Mouse (Mus musculus): ENCODE data around the gene Tigit.

The Tigit gene

DNA sequence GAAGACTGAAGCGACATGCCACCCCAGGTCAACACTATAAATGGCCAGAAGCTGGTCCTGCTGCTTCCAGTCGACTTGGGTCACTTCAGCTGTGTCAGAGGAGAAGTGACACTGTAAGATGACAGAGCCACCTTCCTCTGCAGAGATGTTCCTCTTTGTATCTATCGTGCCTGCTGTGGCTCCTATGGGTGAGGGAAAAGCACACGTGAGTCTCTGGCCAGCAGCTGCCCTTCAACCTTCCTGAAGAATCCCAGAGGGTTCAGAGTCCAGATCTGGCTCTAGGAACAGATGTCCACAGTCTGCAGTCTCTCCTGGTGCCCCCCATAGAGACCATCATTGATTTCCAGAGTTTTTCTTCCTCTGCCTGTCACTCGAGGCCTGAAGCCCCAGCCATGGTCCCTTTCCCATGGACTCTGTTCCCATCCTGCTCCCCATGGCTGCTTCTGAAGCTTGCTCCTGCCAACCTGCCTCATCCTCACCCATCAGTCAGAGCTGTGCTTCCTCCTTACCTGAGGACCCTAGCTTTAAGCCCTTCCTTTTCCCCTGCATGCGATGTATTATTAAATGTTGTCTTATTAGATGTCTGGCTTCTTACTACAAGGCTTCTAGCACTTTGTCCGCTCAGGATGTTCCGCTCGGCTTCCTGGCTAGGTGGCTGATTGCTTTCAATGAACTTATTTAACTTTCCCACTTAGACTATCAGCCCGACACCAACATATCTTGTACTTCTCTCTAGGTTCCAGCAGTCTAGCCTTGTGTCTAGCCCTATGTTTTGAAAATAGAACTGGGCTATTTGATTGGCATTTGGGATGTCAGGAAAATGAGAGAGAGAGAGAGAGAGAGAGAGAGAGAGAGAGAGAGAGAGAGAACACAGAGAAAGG lies 1.6 kb downstream of the Tigit start:
- DNase-seq: no peak

DNA sequence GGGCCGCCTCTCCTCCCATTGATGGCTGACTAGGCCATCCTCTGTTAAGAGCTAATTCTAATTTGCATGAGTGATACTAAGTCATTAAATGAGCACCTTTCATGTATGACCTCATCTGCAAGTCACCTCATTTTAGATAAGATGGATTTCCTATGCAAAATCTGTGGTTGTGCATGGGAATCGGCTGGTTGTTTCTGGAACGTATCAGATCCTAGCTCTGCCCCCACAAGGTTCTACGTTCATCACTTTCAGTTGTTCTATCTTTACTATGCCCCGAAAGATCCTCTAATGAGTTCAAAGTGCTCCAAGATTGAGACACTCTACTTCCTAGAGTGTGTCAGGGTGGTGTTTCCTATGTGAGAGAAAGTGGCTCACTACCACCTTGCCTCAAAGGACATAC lies 2.4 kb downstream of the Tigit start:
- DNase-seq: no peak

DNA sequence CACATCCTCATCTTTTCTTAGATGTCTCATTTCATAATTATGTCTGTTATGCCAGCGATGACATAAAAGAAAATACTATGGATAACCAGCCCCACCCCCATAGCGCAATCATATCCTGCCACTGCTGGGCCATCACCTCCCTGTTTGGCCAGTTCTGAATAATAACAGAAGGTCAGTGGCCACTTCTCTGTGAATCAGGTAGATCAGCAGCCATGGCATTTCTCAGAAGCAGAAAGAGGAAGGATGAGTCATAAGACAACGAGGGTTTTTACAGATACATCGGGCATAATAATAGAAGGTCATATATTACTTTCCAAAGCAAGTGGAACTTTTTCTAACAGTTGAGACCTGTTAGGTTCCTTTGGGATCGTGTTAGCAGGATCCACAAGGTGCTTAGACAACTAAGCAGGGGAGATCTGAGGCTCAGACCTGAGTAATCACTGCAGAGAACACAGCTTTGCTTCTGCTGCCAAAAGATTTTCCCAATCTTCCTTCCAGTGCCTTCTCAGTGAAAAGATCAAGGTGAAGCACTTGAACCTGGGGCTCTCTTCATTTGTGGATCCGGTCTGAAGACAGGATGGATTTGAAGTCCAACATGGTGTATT lies 8.7 kb downstream of the Tigit start:
- DNase-seq: no peak

DNA sequence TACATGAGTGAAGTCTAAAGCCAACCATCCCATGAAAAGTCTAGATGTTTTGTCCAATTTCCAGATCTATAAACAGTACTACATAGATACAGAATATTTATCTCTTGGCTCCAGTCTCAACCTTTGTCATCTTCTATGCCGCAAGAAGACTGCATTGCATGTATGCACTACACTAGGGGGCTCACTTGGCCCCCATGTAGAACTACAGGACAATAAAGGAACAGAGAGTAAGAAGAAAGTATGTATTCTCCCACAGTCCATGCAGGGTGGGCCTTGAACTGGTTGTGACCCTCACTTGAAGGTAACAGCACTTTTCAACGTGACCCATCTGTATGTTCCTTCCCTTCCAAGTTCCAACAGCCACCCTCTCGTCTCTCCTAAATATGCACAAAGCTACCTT lies 9.7 kb downstream of the Tigit start:
- DNase-seq: no peak

DNA sequence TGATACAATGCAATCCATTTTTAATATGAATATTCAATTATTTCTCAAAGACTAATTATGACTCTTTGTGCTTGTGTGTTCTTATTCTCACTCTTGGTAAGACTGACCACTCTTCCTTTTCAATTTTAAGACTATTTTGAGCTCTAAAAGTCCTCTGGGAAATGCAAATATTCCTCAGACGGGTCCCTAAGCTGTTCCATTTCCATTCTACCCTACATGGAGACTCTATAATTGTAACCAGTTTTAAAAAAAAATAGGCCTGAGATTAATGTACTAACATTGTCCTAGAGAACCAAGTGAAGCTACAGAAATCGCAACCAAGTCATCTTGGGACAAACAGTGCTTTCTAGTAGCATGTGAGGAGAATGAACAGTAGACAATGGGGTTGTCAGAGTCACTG lies 10.7 kb downstream of the Tigit start:
- DNase-seq: no peak

DNA sequence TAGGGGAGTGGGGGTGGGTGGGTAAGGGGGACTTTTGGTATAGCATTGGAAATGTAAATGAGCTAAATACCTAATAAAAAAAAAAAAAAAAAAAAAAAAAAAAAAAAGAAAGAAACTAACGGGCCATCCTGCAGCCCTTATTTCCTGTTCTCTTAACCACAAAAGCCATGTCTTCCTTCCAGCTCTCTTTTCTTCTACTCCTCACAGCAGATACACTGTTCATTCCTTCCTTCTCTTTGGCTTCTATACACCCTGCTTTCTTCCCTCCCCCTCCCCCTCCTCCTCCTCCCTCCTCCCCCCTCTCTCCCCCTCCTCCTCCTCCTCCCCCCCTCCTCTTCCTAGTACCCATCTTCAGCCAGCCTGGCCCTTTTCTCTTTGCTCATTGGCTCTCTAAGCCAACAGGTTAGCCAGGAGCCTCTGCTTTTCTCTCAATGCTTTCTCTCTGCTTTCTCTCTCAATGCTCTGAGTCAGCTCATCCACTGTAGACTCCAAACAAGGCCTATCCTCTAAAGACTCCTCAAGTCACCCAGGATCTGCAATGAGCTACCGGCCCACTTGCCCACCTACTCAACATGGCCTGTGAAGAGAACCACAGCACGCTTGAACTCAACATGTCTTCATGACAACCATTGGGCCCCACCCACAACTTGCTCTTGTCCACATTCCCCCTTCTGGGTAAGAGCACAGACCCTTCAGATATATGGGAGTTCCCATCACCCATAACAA lies 13.4 kb downstream of the Tigit start:
- no peak for DNase-seq

DNA sequence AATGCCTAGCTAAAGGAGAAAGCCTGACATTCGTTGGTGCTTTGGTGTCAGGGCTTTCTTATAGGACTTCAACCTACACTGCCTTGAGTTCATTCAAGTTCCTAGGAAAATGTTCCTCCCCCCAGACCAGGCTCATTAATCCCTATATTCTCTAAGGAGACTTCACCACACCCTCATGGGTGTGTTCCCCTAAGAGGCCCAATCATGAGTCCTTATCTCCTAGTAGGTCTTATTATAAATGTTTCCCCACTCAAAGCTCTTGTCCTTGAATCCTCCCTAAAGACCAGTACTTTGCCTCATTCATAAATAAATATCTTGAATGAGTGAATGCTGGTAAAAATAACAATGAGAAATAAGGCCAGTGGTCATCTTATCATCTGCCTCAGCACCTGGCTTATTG lies 16.3 kb downstream of the Tigit start:
- no peak for DNase-seq

DNA sequence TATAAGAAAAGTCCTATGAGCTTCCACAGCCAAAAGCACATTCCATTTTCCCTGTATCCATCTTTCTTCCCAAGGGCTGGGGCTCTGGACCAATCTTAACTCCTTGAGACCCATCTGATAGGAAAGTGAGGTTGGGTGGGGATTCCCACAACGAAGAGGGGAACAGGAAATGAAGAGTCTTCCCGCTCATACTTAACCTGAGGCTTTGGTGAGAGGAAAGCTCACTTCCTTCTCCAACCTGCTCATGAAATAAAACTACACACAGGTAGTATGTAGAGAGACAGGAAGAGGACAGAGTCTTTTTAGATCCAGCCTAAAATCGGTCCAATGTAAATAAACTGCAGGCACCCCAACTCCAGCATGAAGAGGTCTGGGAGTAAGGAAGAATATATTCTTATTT lies 17.0 kb downstream of the Tigit start:
- no peak for DNase-seq

DNA sequence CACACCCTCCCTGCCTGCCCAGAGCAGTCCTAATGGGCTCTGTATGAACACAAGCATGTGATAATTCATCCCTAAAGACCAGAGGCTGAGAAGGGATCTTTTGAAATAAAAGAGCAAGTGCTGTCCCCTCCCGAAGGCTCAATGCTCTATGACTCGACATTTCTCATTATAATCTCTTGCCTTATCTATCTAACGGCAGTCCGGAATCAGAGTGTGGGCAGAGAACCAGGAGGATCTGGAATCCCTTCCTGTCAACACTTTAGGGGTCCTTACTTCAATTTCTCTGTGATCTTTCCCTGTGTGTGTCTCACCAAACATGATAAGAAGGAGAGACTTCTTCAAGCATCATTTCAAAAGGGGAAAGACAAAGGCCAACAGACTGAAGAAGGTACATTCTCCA lies 18.1 kb downstream of the Tigit start:
- no peak for DNase-seq

DNA sequence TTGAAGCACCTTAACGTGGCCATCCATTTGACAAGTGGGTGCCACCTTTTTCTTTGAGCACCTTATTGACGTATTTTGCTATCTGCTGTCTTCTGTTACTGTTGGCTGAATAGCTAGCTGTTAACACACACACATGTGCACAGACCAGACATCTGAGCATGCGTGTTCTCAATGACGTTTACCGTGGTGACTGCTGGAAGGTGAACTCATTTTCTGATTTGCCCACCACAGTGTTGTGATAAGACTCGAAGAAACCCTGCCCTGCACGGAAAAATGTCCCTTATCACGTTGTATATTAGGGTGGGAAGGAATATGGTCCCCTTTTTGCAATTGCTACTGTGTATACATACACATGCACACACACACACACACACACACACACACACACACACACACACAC lies 22.7 kb downstream of the Tigit start:
- no peak for DNase-seq

DNA sequence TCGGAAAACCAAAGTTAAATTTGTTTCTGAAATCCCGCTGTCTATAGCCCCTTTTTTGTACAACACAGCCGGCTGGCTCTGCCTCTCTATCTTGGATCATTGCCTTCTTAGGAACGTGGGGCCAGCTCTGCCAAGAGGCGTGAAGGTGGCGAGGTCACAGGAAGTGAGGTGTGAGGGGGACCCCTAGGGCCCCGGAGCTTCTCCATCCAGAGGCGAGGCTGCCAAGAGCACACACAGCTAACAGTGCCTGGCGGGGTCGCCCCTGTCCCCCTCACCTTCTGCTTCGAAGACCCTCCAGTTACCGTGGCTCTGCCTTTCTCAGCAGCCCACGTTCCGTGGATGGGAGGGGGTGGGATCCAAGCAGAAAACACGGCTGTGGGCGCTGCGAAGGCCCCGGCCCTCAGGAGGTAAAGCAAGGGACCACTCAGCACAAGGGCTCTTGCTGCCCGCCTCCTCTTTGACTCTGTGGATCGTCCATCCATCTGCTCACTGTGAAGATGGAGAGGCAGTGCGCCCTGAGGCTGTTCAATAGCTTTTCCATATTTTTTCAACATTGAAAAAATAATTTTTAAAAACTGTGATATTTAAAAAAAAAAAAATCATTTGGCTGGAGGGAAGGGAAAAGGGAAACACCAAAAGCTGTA lies 25.4 kb downstream of the Tigit start:
- DNase-seq: no peak

DNA sequence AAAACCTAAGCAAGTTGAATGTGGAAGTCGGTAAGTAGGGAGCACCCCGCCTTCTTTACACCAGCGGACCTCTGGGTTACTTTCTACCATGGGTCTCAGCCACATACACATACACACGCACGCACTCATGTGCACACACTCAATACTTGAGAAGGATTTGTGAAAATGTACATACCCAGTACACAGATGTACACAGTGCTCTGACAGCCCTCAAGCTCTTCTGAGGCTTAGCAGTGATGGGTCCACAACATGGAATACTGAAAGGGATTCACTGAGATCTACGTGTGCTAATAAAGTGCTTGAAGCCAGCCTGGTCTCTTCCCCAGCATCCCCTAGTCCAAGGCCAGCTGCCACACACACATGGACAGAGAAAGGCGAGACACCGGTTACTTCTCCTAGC lies 26.7 kb downstream of the Tigit start:
- DNase-seq: no peak

DNA sequence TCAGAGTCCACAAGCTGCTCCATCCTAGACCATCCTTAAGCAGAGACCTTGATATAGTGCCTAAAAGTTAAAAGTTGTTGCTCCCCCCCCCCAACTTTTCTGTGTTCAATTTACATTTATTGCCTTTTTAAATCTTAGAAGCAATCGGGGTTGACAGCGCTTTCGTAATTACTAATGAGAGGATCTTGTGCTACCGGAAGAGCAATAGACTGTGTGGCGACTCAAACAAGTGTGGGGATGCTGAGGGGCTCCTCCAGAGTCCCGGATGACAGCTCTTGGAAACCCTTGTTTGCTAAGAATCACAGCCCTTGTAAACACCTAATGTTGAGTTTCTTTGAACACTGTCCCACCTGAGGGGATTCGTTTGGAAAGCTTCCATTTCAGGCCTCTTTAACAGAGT lies 29.9 kb downstream of the Tigit start:
- DNase-seq: no peak

DNA sequence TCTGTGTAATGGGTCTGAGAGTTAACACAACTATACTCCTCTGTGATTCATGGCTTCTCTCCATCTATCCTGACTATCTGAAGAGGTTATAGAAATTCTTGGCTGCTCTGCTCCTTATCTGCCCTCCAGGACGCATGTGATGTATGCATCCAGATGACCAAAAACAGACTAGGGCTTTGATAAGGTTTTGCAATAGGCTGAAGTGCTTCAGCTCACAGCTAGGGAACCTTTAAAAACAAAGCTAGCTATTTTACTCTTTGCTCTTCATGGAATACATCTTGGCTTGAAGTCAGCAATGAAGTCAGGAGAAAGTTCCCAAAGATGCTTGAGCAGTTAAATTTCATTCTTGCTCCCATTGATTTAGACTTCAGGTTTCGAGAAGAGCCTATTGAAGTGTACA lies 32.2 kb downstream of the Tigit start:
- DNase-seq: no peak

DNA sequence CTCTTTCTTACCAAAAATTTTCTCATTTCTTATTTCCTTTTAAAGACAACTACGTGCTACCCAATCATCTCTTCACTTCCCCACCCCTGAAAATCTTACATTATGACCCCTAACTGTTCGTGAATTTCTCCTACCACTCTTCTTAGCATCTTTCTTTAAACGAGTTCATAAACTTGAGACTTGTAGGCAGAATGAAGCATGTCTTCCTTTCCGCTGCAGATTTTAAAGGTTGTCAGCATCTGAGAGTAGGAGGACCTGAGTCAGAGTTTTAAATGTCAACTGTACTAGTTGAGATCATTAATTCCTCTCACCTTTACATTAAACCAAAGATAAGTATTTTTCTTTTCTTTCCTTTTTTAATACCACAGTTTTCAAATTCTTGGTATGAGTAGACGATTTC lies 35.3 kb downstream of the Tigit start:
- DNase-seq: no peak

DNA sequence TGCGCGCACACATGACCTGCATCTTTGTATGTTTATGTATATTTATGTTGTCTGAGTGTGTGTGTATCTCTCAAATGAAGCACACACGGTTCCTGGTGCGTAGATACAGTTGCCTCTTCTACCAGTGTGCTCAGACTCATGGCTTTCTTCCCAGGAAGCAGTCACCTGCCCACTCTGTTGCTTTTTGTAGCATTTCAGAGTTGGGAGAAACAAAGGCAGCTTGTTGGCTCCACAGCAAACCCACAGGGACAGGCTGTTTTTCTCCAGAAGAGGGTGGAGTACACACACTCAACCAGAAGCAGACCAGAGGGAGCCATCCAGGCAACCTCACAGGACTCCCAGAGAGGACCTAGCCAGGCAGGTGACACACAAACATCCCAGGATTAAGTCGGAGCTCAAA lies 38.0 kb downstream of the Tigit start:
- DNase-seq: no peak

DNA sequence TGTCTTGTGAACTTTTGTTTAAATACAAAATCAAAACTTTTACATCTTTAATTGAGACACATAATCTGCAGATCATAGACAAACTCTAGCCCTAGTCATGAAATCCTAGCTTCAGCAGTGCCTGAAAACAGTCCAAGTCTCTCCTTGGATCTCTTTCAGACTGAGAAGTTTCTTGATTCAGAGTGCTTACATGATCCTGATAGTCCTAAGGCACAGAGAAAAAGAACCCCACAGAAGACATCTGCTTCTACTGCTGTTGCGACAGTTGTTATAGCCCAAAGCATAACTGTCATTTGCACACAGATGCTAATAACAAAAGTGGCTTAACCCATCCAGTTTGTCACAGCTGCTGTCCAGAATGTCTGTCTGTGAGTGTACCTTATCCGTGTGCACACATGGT lies 38.7 kb downstream of the Tigit start:
- DNase-seq: no peak

DNA sequence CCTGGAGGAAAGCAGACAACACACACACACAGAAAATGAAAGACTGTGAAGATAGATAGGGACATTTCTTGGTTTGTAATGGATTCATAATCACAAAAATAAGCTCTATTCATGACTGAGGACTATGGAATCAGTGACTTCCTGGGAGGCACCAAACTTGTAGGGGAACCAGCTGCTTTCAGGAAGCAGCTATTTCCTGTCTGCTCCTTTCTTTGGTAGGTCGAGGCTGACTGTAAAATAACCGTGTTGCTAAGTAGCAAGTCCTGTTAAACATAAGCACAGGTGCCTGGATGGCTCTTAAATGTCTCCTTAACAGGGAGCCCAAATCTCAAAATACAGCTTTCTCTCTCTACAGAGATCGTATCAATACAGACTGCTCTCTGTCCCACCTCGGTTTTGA lies 39.1 kb downstream of the Tigit start:
- DNase-seq: no peak

DNA sequence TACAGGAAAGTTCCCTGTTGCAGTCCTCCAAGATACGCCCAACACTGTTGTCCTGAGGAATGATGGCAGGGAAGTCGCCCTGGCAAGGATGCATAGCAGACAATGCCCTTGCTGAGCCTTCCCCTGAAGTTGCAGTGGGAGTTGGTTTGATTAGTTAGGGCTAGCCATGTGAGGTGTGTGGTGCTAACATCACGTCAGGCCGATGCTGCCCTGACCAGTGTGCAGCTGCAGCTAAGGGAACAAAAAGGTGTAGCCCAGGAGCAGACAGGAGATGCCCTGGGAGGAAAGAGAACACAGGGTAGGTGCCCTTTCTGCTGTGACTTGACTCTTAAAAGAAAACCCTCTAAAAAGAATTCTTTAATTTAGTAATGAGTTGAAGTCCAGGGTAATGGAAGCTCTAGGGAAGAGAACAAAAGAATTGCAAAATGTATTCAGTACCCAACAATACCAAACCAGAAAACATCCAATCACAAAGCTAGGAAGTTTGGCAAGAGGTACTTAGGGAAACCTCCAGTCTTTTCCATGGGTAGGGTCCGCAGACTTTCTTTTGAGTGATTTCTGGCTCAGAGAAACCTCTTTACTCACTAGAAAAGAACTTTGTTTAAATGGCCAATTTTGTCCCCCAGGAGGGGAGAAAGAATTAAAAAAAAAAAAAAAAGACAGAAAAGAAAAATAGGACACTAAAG lies 40.5 kb downstream of the Tigit start:
- DNase-seq: no peak

DNA sequence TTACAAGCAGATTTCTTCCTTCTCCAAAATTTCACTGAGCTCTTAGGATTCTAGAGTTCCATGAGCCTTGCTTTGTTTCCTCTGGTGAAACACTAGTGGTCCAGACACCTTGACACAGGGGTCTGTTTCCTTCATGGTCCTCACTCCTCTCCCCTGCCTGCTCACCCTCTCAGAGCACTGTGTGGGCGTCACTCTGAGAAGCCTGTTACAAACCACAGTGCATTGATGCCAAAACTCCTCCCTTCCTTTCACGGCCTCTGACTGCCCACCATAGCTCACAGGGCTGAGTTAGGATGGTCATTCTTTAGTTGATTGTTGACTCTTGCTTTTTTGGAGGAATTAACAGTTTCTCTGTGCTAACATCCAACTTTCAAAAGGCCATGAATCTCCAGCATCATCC lies 43.6 kb downstream of the Tigit start:
- DNase-seq: no peak

DNA sequence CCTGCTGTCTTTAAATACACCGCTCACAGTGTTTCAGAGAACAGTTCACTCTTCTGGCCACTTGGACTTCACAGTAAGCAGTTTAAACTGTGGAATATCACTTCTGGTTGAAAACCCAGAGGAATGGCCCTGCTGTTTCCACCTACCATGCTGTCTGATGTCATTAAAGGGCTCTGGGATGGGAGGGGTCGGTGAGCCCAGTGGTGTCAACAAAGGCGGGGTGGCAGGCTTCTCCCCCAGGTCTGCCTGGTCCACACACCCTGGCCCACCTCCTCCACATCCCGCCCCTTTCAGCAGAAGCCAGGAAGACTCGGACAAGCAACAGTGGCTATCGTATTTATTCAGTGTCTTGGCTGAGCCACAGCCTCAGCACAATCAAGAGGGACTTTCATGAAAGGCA lies 44.7 kb downstream of the Tigit start:
- DNase-seq: no peak

DNA sequence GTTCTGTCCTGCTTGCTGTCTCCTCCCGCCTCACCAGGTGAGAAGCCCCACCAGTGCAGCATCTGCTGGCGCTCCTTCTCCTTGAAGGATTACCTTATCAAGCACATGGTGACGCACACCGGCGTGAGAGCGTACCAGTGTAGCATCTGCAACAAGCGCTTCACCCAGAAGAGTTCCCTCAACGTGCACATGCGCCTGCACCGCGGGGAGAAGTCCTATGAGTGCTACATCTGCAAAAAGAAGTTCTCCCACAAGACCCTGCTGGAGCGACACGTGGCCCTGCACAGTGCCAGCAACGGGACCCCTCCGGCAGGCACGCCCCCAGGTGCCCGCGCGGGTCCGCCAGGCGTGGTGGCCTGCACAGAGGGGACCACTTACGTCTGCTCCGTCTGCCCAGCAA lies 45.7 kb downstream of the Tigit start:
- DNase-seq: no peak

DNA sequence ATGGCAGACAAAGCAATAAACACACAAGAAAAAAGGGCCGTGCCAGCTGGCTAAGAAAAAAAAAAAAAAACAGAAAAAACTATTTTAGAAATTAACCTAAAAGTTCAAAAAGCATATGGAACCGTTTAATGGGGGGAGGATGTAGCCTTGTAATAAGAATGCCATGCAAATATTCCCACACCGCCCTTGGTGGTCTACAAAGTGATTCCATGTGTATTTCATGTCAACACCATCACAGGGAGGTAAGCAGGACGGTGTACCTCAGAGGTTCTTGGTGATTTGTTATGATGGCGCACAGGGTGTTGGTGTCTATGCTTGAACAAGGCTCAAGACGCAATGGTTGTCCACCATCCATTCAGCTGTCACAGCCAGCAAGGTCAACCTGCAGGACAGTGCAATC lies 46.6 kb downstream of the Tigit start:
- DNase-seq: no peak
